Mouse (Mus musculus): ENCODE results near the gene Slc25a48. TPM values are rescaled to one million over a fixed set of nuclear protein-coding genes. Genes with fewer than 3 reads are reported as not detected.

Slc25a48 gene
- under 1 TPM in 1 of 2 experiments, not detected in 1; 0.10 TPM for total RNA-seq (2021)
- long read RNA-seq, experiment 1 = 0 reads
- long read RNA-seq, experiment 2 = 0 reads

- DNase-seq = peak in 1 of 2 experiments; percentile 30
- intact Hi-C loops (cut with DNase I) = no loop called here
Measured at GRCm38 (mm10) chr13:56438211-56439075, at the start of gene Slc25a48. Gene Slc25a48, plus strand, starts transcription at chr13:56438355.

GRCm38 (mm10) chr13:56397572-56397971 lies 40.6 kb upstream of the Slc25a48 start:
- DNase-seq = peak in 1 of 2 experiments; percentile 13
- intact Hi-C loops (cut with DNase I) = no loop called here

GRCm38 (mm10) chr13:56401186-56401585 lies 37.0 kb upstream of the Slc25a48 start:
- intact Hi-C loops (cut with DNase I) = no loop called here
- DNase-seq = no peak

GRCm38 (mm10) chr13:56403381-56404086 lies 34.6 kb upstream of the Slc25a48 start:
- intact Hi-C loops (cut with DNase I) = no loop called here

GRCm38 (mm10) chr13:56404511-56405140 lies 33.5 kb upstream of the Slc25a48 start:
- intact Hi-C loops (cut with DNase I) = no loop called here

More at GRCm38 (mm10) chr13:56403381-56404086, 34.6 kb upstream of the Slc25a48 start:
- no peak for DNase-seq

GRCm38 (mm10) chr13:56412286-56412873 lies 25.8 kb upstream of the Slc25a48 start:
- intact Hi-C loops (cut with DNase I) = no loop called here
- no peak for DNase-seq

More at GRCm38 (mm10) chr13:56404511-56405140, 33.5 kb upstream of the Slc25a48 start:
- no peak for DNase-seq

- DNase-seq = no peak
- intact Hi-C loops (cut with DNase I) = no loop called here
Measured at GRCm38 (mm10) chr13:56418685-56419483, 19.3 kb upstream of the Slc25a48 start.

GRCm38 (mm10) chr13:56419538-56419937 lies 18.6 kb upstream of the Slc25a48 start:
- intact Hi-C loops (cut with DNase I) = no loop called here
- DNase-seq = no peak

GRCm38 (mm10) chr13:56422072-56422723 lies 16.0 kb upstream of the Slc25a48 start:
- DNase-seq = peak; percentile 53 to 62
- intact Hi-C loops (cut with DNase I) = loop anchor here (2.0 to 5.0 kb wide), 2 partner anchors 95 to 143 kb away; no protein-coding TSS in a partner anchor

GRCm38 (mm10) chr13:56425931-56426330 lies 12.2 kb upstream of the Slc25a48 start:
- intact Hi-C loops (cut with DNase I) = loop anchor here (5.0 kb wide), 1 partner anchor 229 kb away; no protein-coding TSS in a partner anchor
- no peak for DNase-seq

- DNase-seq = no peak
- intact Hi-C loops (cut with DNase I) = loop anchor here (5.0 kb wide), 1 partner anchor 229 kb away; no protein-coding TSS in a partner anchor
Measured at GRCm38 (mm10) chr13:56426365-56426764, 11.8 kb upstream of the Slc25a48 start, which contains the start of gene Gm3045. Gene Gm3045, plus strand, starts transcription at chr13:56426594.

GRCm38 (mm10) chr13:56428724-56429500 lies 9.2 kb upstream of the Slc25a48 start:
- DNase-seq = peak; percentile 57 to 61
- intact Hi-C loops (cut with DNase I) = loop anchor here (5.0 kb wide), 1 partner anchor 232 kb away; no protein-coding TSS in a partner anchor

- intact Hi-C loops (cut with DNase I) = no loop called here
- DNase-seq = no peak
Measured at GRCm38 (mm10) chr13:56432496-56432895, 5.7 kb upstream of the Slc25a48 start.

GRCm38 (mm10) chr13:56433466-56433865 lies 4.7 kb upstream of the Slc25a48 start:
- intact Hi-C loops (cut with DNase I) = no loop called here
- DNase-seq = peak in 1 of 2 experiments; percentile 34

GRCm38 (mm10) chr13:56434311-56434751 lies 3.8 kb upstream of the Slc25a48 start:
- intact Hi-C loops (cut with DNase I) = no loop called here
- DNase-seq = no peak

GRCm38 (mm10) chr13:56435615-56436287 lies 2.4 kb upstream of the Slc25a48 start:
- DNase-seq = no peak
- intact Hi-C loops (cut with DNase I) = no loop called here

GRCm38 (mm10) chr13:56443411-56443810 lies 5.3 kb downstream of the Slc25a48 start:
- DNase-seq = no peak
- intact Hi-C loops (cut with DNase I) = no loop called here

Data from gastrocnemius, postnatal 36 days (tissue).